ENCODE assay signal across 9 mouse cellular contexts in the genomic region with DNA sequence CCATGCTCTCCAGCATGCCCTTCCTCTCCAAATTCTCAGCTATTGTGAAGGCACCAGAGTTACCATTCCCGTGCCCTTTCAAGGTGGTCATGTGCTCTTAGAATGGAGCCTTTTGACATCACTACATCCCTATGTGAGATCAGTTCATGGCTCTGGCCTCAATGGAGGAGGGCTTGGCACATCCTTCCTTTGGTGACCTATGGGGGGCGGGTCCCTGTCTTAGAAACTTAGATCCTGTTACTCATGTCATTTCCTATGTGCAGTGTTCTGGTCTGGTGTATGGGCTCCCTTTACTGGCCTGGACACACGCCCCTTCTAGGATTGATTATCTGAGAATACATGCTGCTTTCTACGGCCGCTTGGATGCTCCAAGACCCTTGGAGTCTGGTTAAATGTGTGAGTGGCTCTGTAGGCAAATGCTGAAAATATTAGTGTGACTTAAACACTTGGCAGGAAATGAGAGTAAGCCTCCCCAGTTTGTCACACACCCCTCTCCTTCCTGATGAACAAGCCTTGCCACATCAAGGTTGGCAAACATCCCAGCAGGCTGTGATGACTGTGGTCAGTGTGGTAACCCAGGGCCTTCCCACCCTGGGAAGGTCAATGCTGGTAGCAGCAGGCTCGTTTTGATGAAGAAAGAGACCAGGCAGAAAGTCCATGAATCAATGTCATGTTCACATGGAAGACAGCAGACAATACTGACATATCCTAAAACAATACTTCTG. TPM values are rescaled to one million over a fixed set of nuclear protein-coding genes. Genes with fewer than 3 reads are reported as not detected.
A peak's percentile ranks its signal among the peaks of the same experiment; 100 is the strongest.
DNase-seq lines count a peak whose midpoint lies in the region; ATAC-seq lines count a peak whose summit lies in the region.
"Had no signal": no experiment of that assay in that cellular context is flagged by ENCODE, and none has a peak within 500 bp of the region (broad histone marks: within the 10 kb centered on the region; RNA-seq: fewer than 3 reads in every experiment).

No protein-coding gene starts in this region.

- no peak overlapping the region for H3K4me3 ChIP-seq in lung, embryonic 16.5 days (ENCODE audit: low read length)
- H3K4me3 ChIP-seq in hindbrain, embryonic 16.5 days (ENCODE audit: low read length), result no peak overlapping the region

- H3K27me3 ChIP-seq in lung, embryonic 16.5 days (ENCODE audit: control insufficient read depth, insufficient read depth, low read depth, low read length), result no peaks in the 10 kb centered on the region
- no peaks in the 10 kb centered on the region for H3K27me3 ChIP-seq in hindbrain, embryonic 16.5 days (replicated peaks; ENCODE audit: control insufficient read depth, insufficient read depth, low read length)

- no peaks in the 10 kb centered on the region for H3K36me3 ChIP-seq in lung, embryonic 16.5 days (ENCODE audit: control insufficient read depth, insufficient read depth, low read length)
- H3K36me3 ChIP-seq in hindbrain, embryonic 16.5 days (ENCODE audit: control insufficient read depth, insufficient read depth, low read length), result no peaks in the 10 kb centered on the region

- no peak overlapping the region for H3K27ac ChIP-seq in lung, embryonic 16.5 days (ENCODE audit: low read length)
- H3K27ac ChIP-seq in hindbrain, embryonic 16.5 days (ENCODE audit: low read depth, low read length), result no peak overlapping the region

- DNase-seq in urinary bladder, postnatal 25 days (ENCODE audit: low spot score), result peak; percentile 38
- no peak for DNase-seq in urinary bladder, postnatal 4 days (ENCODE audit: low spot score in 2 of 2)
- no peak for DNase-seq in right cerebral cortex, adult 2 months (ENCODE audit: low spot score in 2 of 2)
- DNase-seq in layer of hippocampus, postnatal 14 days (ENCODE audit: low spot score in 2 of 2), result no peak
- DNase-seq: cerebellum, adult 9-10 months had no signal

- no peak overlapping the region for H3K4me2 ChIP-seq in lung, embryonic 16.5 days (ENCODE audit: low read depth, low read length)
- H3K4me2 ChIP-seq in hindbrain, embryonic 16.5 days (ENCODE audit: low read length), result no peak overlapping the region

- H3K9me3 ChIP-seq in lung, embryonic 16.5 days (ENCODE audit: control insufficient read depth, low read length), result no peaks in the 10 kb centered on the region
- no peaks in the 10 kb centered on the region for H3K9me3 ChIP-seq in hindbrain, embryonic 16.5 days (ENCODE audit: control insufficient read depth, low read length)

- WGBS in lung, embryonic 16.5 days, result 56% methylated on average over 6 of the region's 6 CpGs
- 74% methylated on average over 6 of the region's 6 CpGs for WGBS in hindbrain, embryonic 16.5 days

- peak; percentile 90 for ATAC-seq in common myeloid progenitor, adult 5-6 weeks (replicated peaks; ENCODE audit: low read depth, poor library complexity, severe bottlenecking)
- ATAC-seq in lung, embryonic 16.5 days (ENCODE audit: low read depth), result peak; percentile 56; the same call in 1 of the 2 replicates
- ATAC-seq in hindbrain, embryonic 16.5 days, result no peak
- ATAC-seq: intestine, postnatal 0 days had no signal

- H3K4me1 ChIP-seq in lung, embryonic 16.5 days (replicated peaks; ENCODE audit: control insufficient read depth, insufficient read depth, low read length), result peaks cover 7% of the 10 kb centered on the region
- H3K4me1 ChIP-seq in hindbrain, embryonic 16.5 days (ENCODE audit: control insufficient read depth, insufficient read depth, low read depth, low read length), result no peaks in the 10 kb centered on the region

- no peak overlapping the region for H3K9ac ChIP-seq in lung, embryonic 16.5 days (ENCODE audit: low read length)
- no peak overlapping the region for H3K9ac ChIP-seq in hindbrain, embryonic 16.5 days (ENCODE audit: low read depth, low read length)

RNA-seq across cellular contexts. Expression of a gene that starts 15.2 kb away (rescaled TPM):
- 16.1 and 17.3 TPM in 2 replicates for total RNA-seq in common myeloid progenitor, adult 5-6 weeks (2017)
- polyA plus RNA-seq in lung, embryonic 16.5 days (2015; fragmentation: Nextera tagmentation; extraction: Ambion mirVana), result 1.9 and 2.1 TPM in 2 replicates
- total RNA-seq in layer of hippocampus, postnatal 14 days (2021), result 10 to 100 TPM; 10.9 to 12.7 TPM
- polyA plus RNA-seq in hindbrain, embryonic 16.5 days (2015; fragmentation: Nextera tagmentation; extraction: Ambion mirVana), result 1.6 and 1.7 TPM in 2 replicates
